Mouse (Mus musculus) lung, embryonic 16.5 days (tissue): ENCODE results near the gene Tal1. TPM values are rescaled to one million over a fixed set of nuclear protein-coding genes. Genes with fewer than 3 reads are reported as not detected.
A peak's percentile ranks its signal among the peaks of the same experiment; 100 is the strongest.

Source experiments
- ATAC-seq: fragments of 200-750 bp; cut with Nextera tagmentation; 2 replicates; pipeline ENCODE4 v1.8.0; 2017; ENCODE audit warnings: low read depth, mild to moderate bottlenecking, moderate library complexity
- H3K27ac ChIP-seq: fragments of 300-500 bp; sonication (generic); 2 replicates; pipeline ENCODE4 v1.5.1; 2014; ENCODE audit warnings: mild to moderate bottlenecking, control low read depth, low read length
- H3K27me3 ChIP-seq: fragments of 300-500 bp; sonication (generic); 2 replicates; pipeline ENCODE4 v1.6.1; 2014; ENCODE audit warnings: low read depth, low read length, mixed read lengths; ENCODE audit not compliant: control insufficient read depth, insufficient read depth
- H3K36me3 ChIP-seq: fragments of 300-500 bp; sonication (generic); 2 replicates; pipeline ENCODE4 v1.6.1; 2014; ENCODE audit warnings: low read length; ENCODE audit not compliant: control insufficient read depth, insufficient read depth
- H3K4me1 ChIP-seq: fragments of 300-500 bp; sonication (generic); replicated peaks from 2 replicates; pipeline ENCODE4 v1.6.1; 2014; ENCODE audit warnings: low read length, mixed read lengths; ENCODE audit not compliant: control insufficient read depth, insufficient read depth
- H3K4me2 ChIP-seq: fragments of 300-500 bp; sonication (generic); 2 replicates; pipeline ENCODE4 v1.6.1; 2014; ENCODE audit warnings: low read depth, low read length, control low read depth
- H3K4me3 ChIP-seq: fragments of 300-500 bp; sonication (generic); 2 replicates; pipeline ENCODE4 v1.5.1; 2014; ENCODE audit warnings: mild to moderate bottlenecking, low read length, control low read depth
- H3K9ac ChIP-seq: fragments of 300-500 bp; sonication (generic); 2 replicates; pipeline ENCODE4 v1.6.1; 2014; ENCODE audit warnings: low read length, control low read depth
- H3K9me3 ChIP-seq: fragments of 300-500 bp; sonication (generic); 2 replicates; pipeline ENCODE4 v1.6.1; 2016; ENCODE audit warnings: low read length; ENCODE audit not compliant: control insufficient read depth
- WGBS: fragments of 180-500 bp; shearing (Covaris S2); extraction: QIAGEN DNeasy Blood & Tissue Kit; methylation state at CpG from one replicate; pipeline ENCODE4 v1.1.7; 2014; 5-methylcytosine and 5-hydroxymethylcytosine counted together
- polyA plus RNA-seq: library from polyadenylated mRNA; unstranded; fragments of >200 nt; fragmentation: Nextera tagmentation; extraction: Ambion mirVana; gene quantifications from 2 replicates; pipeline ENCODE4 v1.2.1, GENCODE M21; 2015

Tal1 gene
- 1.6 and 1.7 TPM in 2 replicates for polyA plus RNA-seq

GRCm38 (mm10) chr4:115056371-115056920 lies at the start of gene Tal1:
Gene Tal1 (plus strand): TSS chr4:115056426.
- peak within 1 kb of the TSS; percentile 76 for H3K27ac ChIP-seq
- H3K4me1 ChIP-seq, result peaks cover 20% of the 10 kb centered on the region
- no peaks in the 10 kb centered on the region for H3K9me3 ChIP-seq
- H3K27me3 ChIP-seq, result peaks cover 82% of the 10 kb centered on the region
- peak within 1 kb of the TSS; percentile 69 for H3K9ac ChIP-seq
- peak within 1 kb of the TSS; percentile 54 for H3K4me3 ChIP-seq
- H3K4me2 ChIP-seq, result peak within 1 kb of the TSS; percentile 74
- 0% methylated on average over 59 of the region's 60 CpGs for WGBS
- peak; percentile 47 for ATAC-seq
- no peaks in the 10 kb centered on the region for H3K36me3 ChIP-seq

- Histone ChIP-seq H3K4me2 (no peak overlapping the region), H3K36me3 (peaks cover 28% of the 10 kb centered on the region), H3K27me3 (no peaks in the 10 kb centered on the region), H3K4me1 (no peaks in the 10 kb centered on the region), H3K9me3 (no peaks in the 10 kb centered on the region), H3K9ac (no peak overlapping the region), H3K4me3 (no peak overlapping the region), H3K27ac (no peak overlapping the region)
- 92% methylated on average over 3 of the region's 3 CpGs for WGBS
- no peak for ATAC-seq
Measured at GRCm38 (mm10) chr4:115014276-115014675, 42.0 kb upstream of the Tal1 start.

- Histone ChIP-seq H3K27me3 (no peaks in the 10 kb centered on the region), H3K9ac (no peak overlapping the region), H3K9me3 (no peaks in the 10 kb centered on the region), H3K4me3 (no peak overlapping the region), H3K36me3 (peaks cover 29% of the 10 kb centered on the region), H3K4me1 (no peaks in the 10 kb centered on the region), H3K4me2 (no peak overlapping the region), H3K27ac (no peak overlapping the region)
- ATAC-seq, result no peak
- 88% methylated on average over 3 of the region's 3 CpGs for WGBS
Measured at GRCm38 (mm10) chr4:115019997-115020396, 36.2 kb upstream of the Tal1 start.

GRCm38 (mm10) chr4:115035043-115035442 lies 21.2 kb upstream of the Tal1 start:
- H3K27ac ChIP-seq, result no peak overlapping the region
- H3K4me3 ChIP-seq, result no peak overlapping the region
- no peak overlapping the region for H3K9ac ChIP-seq
- H3K4me1 ChIP-seq, result no peaks in the 10 kb centered on the region
- peaks cover 12% of the 10 kb centered on the region for H3K36me3 ChIP-seq
- H3K4me2 ChIP-seq, result no peak overlapping the region
- WGBS, result 69% methylated on average over 6 of the region's 6 CpGs
- ATAC-seq, result no peak
- H3K27me3 ChIP-seq, result no peaks in the 10 kb centered on the region
- H3K9me3 ChIP-seq, result no peaks in the 10 kb centered on the region

GRCm38 (mm10) chr4:115038242-115038641 lies 18.0 kb upstream of the Tal1 start:
- H3K27ac ChIP-seq, result no peak overlapping the region
- H3K27me3 ChIP-seq, result no peaks in the 10 kb centered on the region
- no peak overlapping the region for H3K4me3 ChIP-seq
- H3K9me3 ChIP-seq, result no peaks in the 10 kb centered on the region
- no peaks in the 10 kb centered on the region for H3K4me1 ChIP-seq
- WGBS, result 37% methylated on average over 4 of the region's 4 CpGs
- no peak overlapping the region for H3K9ac ChIP-seq
- no peak for ATAC-seq
- peaks cover 29% of the 10 kb centered on the region for H3K36me3 ChIP-seq
- H3K4me2 ChIP-seq, result no peak overlapping the region

GRCm38 (mm10) chr4:115045621-115046020 lies 10.6 kb upstream of the Tal1 start:
- no peak overlapping the region for H3K4me2 ChIP-seq
- ATAC-seq, result no peak
- no peaks in the 10 kb centered on the region for H3K4me1 ChIP-seq
- H3K27ac ChIP-seq, result no peak overlapping the region
- H3K9me3 ChIP-seq, result no peaks in the 10 kb centered on the region
- peaks cover 4% of the 10 kb centered on the region for H3K27me3 ChIP-seq
- 76% methylated on average over 3 of the region's 3 CpGs for WGBS
- H3K36me3 ChIP-seq, result peaks cover 21% of the 10 kb centered on the region
- no peak overlapping the region for H3K9ac ChIP-seq
- no peak overlapping the region for H3K4me3 ChIP-seq

GRCm38 (mm10) chr4:115047750-115048149 lies 8.5 kb upstream of the Tal1 start:
- H3K36me3 ChIP-seq, result 0 out of 2 replicates have a peak, but pooled peaks cover 2% of the 10 kb centered on the region
- H3K9ac ChIP-seq, result no peak overlapping the region
- H3K27me3 ChIP-seq, result peaks cover 23% of the 10 kb centered on the region
- no peak; the same call in 1 of the 2 replicates for ATAC-seq
- peaks cover 8% of the 10 kb centered on the region; the same call in 1 of the 2 replicates for H3K4me1 ChIP-seq
- no peak overlapping the region for H3K4me2 ChIP-seq
- WGBS, result 4% methylated on average over 5 of the region's 5 CpGs
- H3K4me3 ChIP-seq, result no peak overlapping the region
- no peaks in the 10 kb centered on the region for H3K9me3 ChIP-seq
- no peak overlapping the region for H3K27ac ChIP-seq

GRCm38 (mm10) chr4:115048190-115048589 lies 8.0 kb upstream of the Tal1 start:
- no peak overlapping the region for H3K4me3 ChIP-seq
- H3K4me2 ChIP-seq, result no peak overlapping the region
- H3K9me3 ChIP-seq, result no peaks in the 10 kb centered on the region
- WGBS, result 52% methylated on average over 8 of the region's 8 CpGs
- H3K36me3 ChIP-seq, result no peaks in the 10 kb centered on the region
- H3K27me3 ChIP-seq, result peaks cover 27% of the 10 kb centered on the region
- no peak overlapping the region for H3K27ac ChIP-seq
- H3K4me1 ChIP-seq, result peaks cover 10% of the 10 kb centered on the region; the same call in 1 of the 2 replicates
- no peak overlapping the region for H3K9ac ChIP-seq
- ATAC-seq, result no peak

GRCm38 (mm10) chr4:115051245-115051644 lies 5.0 kb upstream of the Tal1 start:
- Histone ChIP-seq H3K4me2 (no peak overlapping the region), H3K27ac (no peak overlapping the region), H3K27me3 (peaks cover 55% of the 10 kb centered on the region), H3K36me3 (no peaks in the 10 kb centered on the region), H3K4me3 (no peak overlapping the region), H3K9me3 (no peaks in the 10 kb centered on the region), H3K4me1 (peaks cover 10% of the 10 kb centered on the region), H3K9ac (no peak overlapping the region)
- no peak for ATAC-seq
- 72% methylated on average over 5 of the region's 5 CpGs for WGBS
